Mouse (Mus musculus): ENCODE data around the gene Ggnbp2. TPM values are rescaled to one million over a fixed set of nuclear protein-coding genes. Genes with fewer than 3 reads are reported as not detected.
"Not testable (repeated sequence)": the region's sequence is repeated elsewhere in the genome, so short reads cannot be mapped to it uniquely, and the experiment has no call there.

The Ggnbp2 gene
- total RNA-seq, 2 experiments from 2014 or later, result 54.5 to 62.1 TPM

GRCm38 (mm10) chr11:84880465-84880961 is 9.9 kb upstream of the Ggnbp2 start:
- DNase-seq, result peak; percentile 74 to 81
- intact Hi-C loops (cut with DNase I), result no loop called here

- intact Hi-C loops (cut with DNase I), result loop anchor here (1.0 kb wide), 1 partner anchor 9 kb away; no protein-coding TSS in a partner anchor
- peak; percentile 86 to 87 for DNase-seq
Observed at GRCm38 (mm10) chr11:84879772-84880464, 9.3 kb upstream of the Ggnbp2 start, which contains the start of the genes Myo19 and Pigw. Myo19 (plus strand) TSS chr11:84880148. Pigw (minus strand) TSS chr11:84880285.

- intact Hi-C loops (cut with DNase I), result loop anchor here (1.0 kb wide), 1 partner anchor 8 kb away; no protein-coding TSS in a partner anchor
- no peak for DNase-seq
Observed at GRCm38 (mm10) chr11:84879007-84879771, 8.6 kb upstream of the Ggnbp2 start.

GRCm38 (mm10) chr11:84876020-84876419 is 5.4 kb upstream of the Ggnbp2 start:
- DNase-seq; intact Hi-C loops (cut with DNase I): not testable (repeated sequence)

GRCm38 (mm10) chr11:84873042-84873833 is 2.6 kb upstream of the Ggnbp2 start:
- intact Hi-C loops (cut with DNase I), result no loop called here
- DNase-seq, result no peak

GRCm38 (mm10) chr11:84871548-84872069 is 992 bp upstream of the Ggnbp2 start:
- intact Hi-C loops (cut with DNase I), result loop anchor here (1.0 kb wide), 1 partner anchor 8 kb away; no protein-coding TSS in a partner anchor
- DNase-seq, result no peak

GRCm38 (mm10) chr11:84871046-84871445 is 429 bp upstream of the Ggnbp2 start:
- intact Hi-C loops (cut with DNase I), result loop anchor here (1.0 kb wide), 1 partner anchor 8 kb away; no protein-coding TSS in a partner anchor
- no peak for DNase-seq

- DNase-seq, result peak; percentile 95 to 97
- intact Hi-C loops (cut with DNase I), result loop anchor here (5.0 kb wide), 1 partner anchor 37 kb away; no protein-coding TSS in a partner anchor
Observed at GRCm38 (mm10) chr11:84869537-84870232, 932 bp downstream of the Ggnbp2 start.

- intact Hi-C loops (cut with DNase I), result loop anchor here (5.0 kb wide), 1 partner anchor 37 kb away; no protein-coding TSS in a partner anchor
- DNase-seq, result no peak
Observed at GRCm38 (mm10) chr11:84868786-84869259, 1.8 kb downstream of the Ggnbp2 start.

- intact Hi-C loops (cut with DNase I), result loop anchor here (5.0 kb wide), 1 partner anchor 35 kb away; no protein-coding TSS in a partner anchor
Observed at GRCm38 (mm10) chr11:84867586-84867985, 3.0 kb downstream of the Ggnbp2 start.

GRCm38 (mm10) chr11:84865268-84865667 is 5.3 kb downstream of the Ggnbp2 start:
- no peak for DNase-seq
- intact Hi-C loops (cut with DNase I), result loop anchor here (5.0 kb wide), 1 partner anchor 33 kb away; no protein-coding TSS in a partner anchor

More at GRCm38 (mm10) chr11:84867586-84867985, 3.0 kb downstream of the Ggnbp2 start:
- DNase-seq, result no peak

- intact Hi-C loops (cut with DNase I), result no loop called here
- DNase-seq, result no peak
Observed at GRCm38 (mm10) chr11:84855285-84855684, 15.3 kb downstream of the Ggnbp2 start.

GRCm38 (mm10) chr11:84847475-84848090 is 23.0 kb downstream of the Ggnbp2 start:
- no peak for DNase-seq
- intact Hi-C loops (cut with DNase I), result no loop called here

- intact Hi-C loops (cut with DNase I), result no loop called here
- DNase-seq, result no peak
Observed at GRCm38 (mm10) chr11:84846741-84847474, 23.7 kb downstream of the Ggnbp2 start.

GRCm38 (mm10) chr11:84839330-84839729 is 31.3 kb downstream of the Ggnbp2 start:
- DNase-seq, result no peak
- intact Hi-C loops (cut with DNase I), result no loop called here

GRCm38 (mm10) chr11:84829495-84829894 is 41.1 kb downstream of the Ggnbp2 start:
- DNase-seq; intact Hi-C loops (cut with DNase I): not testable (repeated sequence)

- DNase-seq, result peak; percentile 98
- intact Hi-C loops (cut with DNase I), result no loop called here
Observed at GRCm38 (mm10) chr11:84828516-84829399, 41.9 kb downstream of the Ggnbp2 start, which contains the start of gene Dhrs11. Dhrs11 (minus strand) TSS chr11:84828994.

Data from heart, postnatal 10 days (tissue).